Mouse (Mus musculus): ENCODE data around the gene Skap1. TPM values are rescaled to one million over a fixed set of nuclear protein-coding genes. Genes with fewer than 3 reads are reported as not detected.
"Not testable (repeated sequence)": the region's sequence is repeated elsewhere in the genome, so short reads cannot be mapped to it uniquely, and the experiment has no call there.

The Skap1 gene
- total RNA-seq, 2 experiments from 2014 or later = not detected

DNA sequence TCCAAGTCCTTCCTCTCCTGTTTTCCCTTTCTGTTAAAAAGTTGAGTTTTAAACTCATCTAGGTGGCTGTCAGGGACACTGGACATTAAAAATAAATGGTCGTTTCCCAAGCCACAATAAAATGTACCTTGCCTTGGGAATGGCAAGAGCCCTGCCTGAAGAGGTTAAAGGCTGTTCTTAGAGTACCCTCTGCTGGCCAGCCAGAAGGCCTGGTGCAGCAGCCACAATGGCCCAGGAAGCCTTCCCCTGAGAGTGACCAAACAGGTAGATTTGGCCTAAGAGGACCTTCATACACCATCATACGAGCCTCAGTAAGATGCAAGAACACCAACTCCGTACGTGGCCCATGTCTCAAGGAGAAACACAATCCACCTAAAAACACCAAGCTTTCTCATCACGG, 246.9 kb downstream of the Skap1 start:
- DNase-seq = no peak
- TF ChIP-seq CTCF (IDR thresholded peaks at IDR 0.05) = no peak
- intact Hi-C loops (cut with DNase I) = no loop called here
- H3K4me3 ChIP-seq = no peak overlapping the region
- no peak overlapping the region for H3K27ac ChIP-seq

DNA sequence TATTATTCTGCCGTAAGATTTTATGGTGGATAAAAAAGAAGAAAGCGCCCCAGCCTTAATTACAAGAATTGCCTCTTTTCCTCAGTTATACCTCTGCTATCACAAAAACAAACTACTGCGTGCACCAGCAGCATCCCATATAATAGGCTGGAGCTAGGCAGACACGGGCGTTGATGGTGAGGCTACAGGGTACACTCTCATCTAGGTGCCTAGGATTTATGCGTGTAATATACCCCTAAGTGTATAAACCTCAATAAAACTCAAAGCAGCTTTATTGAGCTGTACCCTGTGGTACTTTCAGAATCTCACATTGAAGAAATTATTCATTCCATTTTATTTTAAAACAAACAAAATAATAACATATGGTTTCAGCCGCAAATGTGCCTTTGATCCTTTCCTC, 247.3 kb downstream of the Skap1 start:
- Histone ChIP-seq H3K4me3 (no peak overlapping the region), H3K27ac (no peak overlapping the region)
- TF ChIP-seq CTCF (IDR thresholded peaks at IDR 0.05) = no peak
- intact Hi-C loops (cut with DNase I) = no loop called here
- no peak for DNase-seq

- intact Hi-C loops (cut with DNase I) = no loop called here
- no peak overlapping the region; the same call in 1 of the 2 replicates for H3K4me3 ChIP-seq
- DNase-seq = peak; percentile 27
- no peak overlapping the region for H3K27ac ChIP-seq
- no peak for TF ChIP-seq CTCF (IDR thresholded peaks at IDR 0.05)
Observed at GRCm38 (mm10) chr11:96713210-96714005, 249.0 kb downstream of the Skap1 start.

- intact Hi-C loops (cut with DNase I) = no loop called here
- TF ChIP-seq CTCF (IDR thresholded peaks at IDR 0.05) = no peak
- no peak for DNase-seq
- H3K4me3 ChIP-seq = no peak overlapping the region
- H3K27ac ChIP-seq = no peak overlapping the region
Observed at GRCm38 (mm10) chr11:96714011-96714410, 249.6 kb downstream of the Skap1 start.

DNA sequence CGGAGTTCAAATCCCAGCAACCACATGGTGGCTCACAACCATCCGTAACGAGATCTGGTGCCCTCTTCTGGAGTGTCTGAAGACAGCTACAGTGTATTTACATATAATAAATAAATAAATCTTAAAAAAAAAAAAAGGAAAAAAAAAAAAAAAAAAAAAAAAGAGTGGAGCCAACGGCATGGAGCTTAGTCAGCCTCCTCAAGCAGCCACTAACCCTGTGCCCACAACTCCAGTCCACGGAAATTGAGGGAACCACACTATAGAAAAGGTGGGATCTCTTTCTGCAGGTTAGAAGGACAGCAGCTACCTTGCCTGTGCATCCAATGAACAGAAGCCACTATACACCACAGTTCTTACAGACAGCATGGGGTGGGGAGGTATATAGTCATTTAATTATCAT, 250.8 kb downstream of the Skap1 start:
- H3K27ac ChIP-seq; H3K4me3 ChIP-seq; DNase-seq; intact Hi-C loops (cut with DNase I): not testable (repeated sequence)

- DNase-seq = no peak
- no peak for TF ChIP-seq CTCF (IDR thresholded peaks at IDR 0.05)
- H3K4me3 ChIP-seq = no peak overlapping the region
- no peak overlapping the region for H3K27ac ChIP-seq
- intact Hi-C loops (cut with DNase I) = no loop called here
Observed at GRCm38 (mm10) chr11:96718609-96719008, 254.2 kb downstream of the Skap1 start.

- intact Hi-C loops (cut with DNase I) = no loop called here
- Histone ChIP-seq H3K4me3 (no peak overlapping the region), H3K27ac (no peak overlapping the region)
- no peak for TF ChIP-seq CTCF (IDR thresholded peaks at IDR 0.05)
- no peak for DNase-seq
Observed at GRCm38 (mm10) chr11:96725833-96726232, 261.4 kb downstream of the Skap1 start.

- Histone ChIP-seq H3K27ac (no peak overlapping the region), H3K4me3 (no peak overlapping the region)
- no peak for DNase-seq
- TF ChIP-seq CTCF (IDR thresholded peaks at IDR 0.05) = no peak
- intact Hi-C loops (cut with DNase I) = no loop called here
Observed at GRCm38 (mm10) chr11:96728577-96728976, 264.2 kb downstream of the Skap1 start.

DNA sequence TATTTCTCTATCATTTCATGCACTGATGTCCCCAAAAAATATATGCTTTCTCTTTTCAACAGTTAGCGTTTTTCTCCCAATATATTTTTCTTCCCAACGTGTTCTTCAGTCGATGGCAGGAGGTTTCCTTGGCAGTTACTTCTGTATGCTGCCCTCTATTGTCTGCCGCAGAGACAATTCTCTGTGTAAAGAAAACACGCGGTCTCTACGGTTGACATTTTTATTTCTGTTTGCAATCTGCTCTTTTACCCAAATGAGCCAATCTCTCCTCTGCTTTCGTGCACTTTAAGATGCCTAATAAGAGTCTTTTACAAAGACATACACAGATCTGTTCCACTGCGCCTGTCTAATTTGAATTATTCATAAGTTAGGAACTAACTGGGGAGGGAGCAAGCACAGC, 265.1 kb downstream of the Skap1 start:
- no peak for TF ChIP-seq CTCF (IDR thresholded peaks at IDR 0.05)
- Histone ChIP-seq H3K4me3 (no peak overlapping the region), H3K27ac (no peak overlapping the region)
- intact Hi-C loops (cut with DNase I) = no loop called here
- DNase-seq = no peak

GRCm38 (mm10) chr11:96730327-96730726, 265.9 kb downstream of the Skap1 start:
- intact Hi-C loops (cut with DNase I) = no loop called here

DNA sequence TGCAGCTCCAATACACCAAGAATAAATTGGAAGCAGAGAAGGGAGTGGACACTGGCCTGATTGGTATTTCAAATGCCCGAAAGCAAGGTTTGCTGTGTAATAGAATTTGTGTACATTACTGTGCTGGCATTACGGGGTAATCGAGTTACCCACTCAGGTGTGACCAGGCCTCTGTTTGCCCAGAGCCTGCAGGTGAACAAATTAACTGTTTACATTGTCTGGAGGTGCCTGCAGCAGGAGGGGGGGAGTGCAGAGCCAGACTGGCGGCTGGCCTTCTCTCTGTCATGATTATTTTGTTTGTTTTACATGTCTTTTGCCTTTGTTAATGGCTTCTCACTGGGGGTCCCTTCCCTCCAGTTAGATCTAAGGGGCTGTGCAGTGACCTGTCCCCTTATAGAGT, 268.3 kb downstream of the Skap1 start:
- Histone ChIP-seq H3K27ac (no peak overlapping the region), H3K4me3 (no peak overlapping the region)
- no peak for TF ChIP-seq CTCF (IDR thresholded peaks at IDR 0.05)
- intact Hi-C loops (cut with DNase I) = no loop called here
- no peak for DNase-seq

More at GRCm38 (mm10) chr11:96730327-96730726, 265.9 kb downstream of the Skap1 start:
- Histone ChIP-seq H3K27ac (no peak overlapping the region), H3K4me3 (no peak overlapping the region)
- no peak for DNase-seq
- TF ChIP-seq CTCF (IDR thresholded peaks at IDR 0.05) = no peak

GRCm38 (mm10) chr11:96735908-96736307, 271.5 kb downstream of the Skap1 start:
- peak; percentile 60 for TF ChIP-seq CTCF (IDR thresholded peaks at IDR 0.05)
- peak; percentile 51 for DNase-seq
- Histone ChIP-seq H3K4me3 (peak overlapping the region; percentile 63), H3K27ac (no peak overlapping the region)
- intact Hi-C loops (cut with DNase I) = no loop called here

DNA sequence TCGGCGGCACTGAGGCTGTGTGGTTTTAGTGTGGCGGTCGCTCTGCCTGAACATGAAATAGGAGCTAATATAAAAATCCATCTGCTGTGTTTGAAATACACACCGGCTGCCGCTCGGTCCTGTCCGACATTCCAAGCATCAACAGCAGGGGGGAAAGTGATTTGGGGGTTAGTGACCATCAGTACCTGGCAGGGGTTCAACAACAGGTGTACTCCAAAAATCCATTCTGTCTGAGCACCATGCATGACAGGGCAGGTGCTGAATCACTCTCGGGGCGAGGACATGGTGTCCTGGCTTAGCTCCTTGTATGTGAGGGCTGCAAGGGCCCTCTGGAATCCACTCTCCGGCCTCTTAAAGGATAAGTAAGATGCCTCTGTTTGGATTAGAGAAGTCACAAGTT, 272.0 kb downstream of the Skap1 start:
- no peak for DNase-seq
- Histone ChIP-seq H3K4me3 (peak overlapping the region; percentile 63), H3K27ac (no peak overlapping the region)
- intact Hi-C loops (cut with DNase I) = no loop called here
- TF ChIP-seq CTCF (IDR thresholded peaks at IDR 0.05) = no peak
